Mouse (Mus musculus) ovary, postnatal 36 days (tissue): ENCODE data around the gene Nkain4.

Experiments used
- DNase-seq: peaks from one replicate; pipeline ENCODE4 v3.0.0; 2022; ENCODE audit warnings: low spot score, mixed read lengths

The Nkain4 gene

GRCm38 (mm10) chr2:180954061-180955047 lies at the start of gene Nkain4:
Gene Nkain4 (minus strand): TSS chr2:180954699.
- peak; percentile 31 for DNase-seq

- DNase-seq = no peak
Observed at GRCm38 (mm10) chr2:180996905-180997304, 42.4 kb upstream of the Nkain4 start.

- DNase-seq = no peak
Observed at GRCm38 (mm10) chr2:180996436-180996835, 41.9 kb upstream of the Nkain4 start.

GRCm38 (mm10) chr2:180995457-180995856 lies 41.0 kb upstream of the Nkain4 start:
- no peak for DNase-seq

- DNase-seq = no peak
Observed at GRCm38 (mm10) chr2:180994360-180994759, 39.9 kb upstream of the Nkain4 start.

GRCm38 (mm10) chr2:180990347-180990746 lies 35.8 kb upstream of the Nkain4 start:
- no peak for DNase-seq

GRCm38 (mm10) chr2:180988948-180989347 lies 34.4 kb upstream of the Nkain4 start:
- no peak for DNase-seq

- DNase-seq = no peak
Observed at GRCm38 (mm10) chr2:180988347-180988913, 33.9 kb upstream of the Nkain4 start.

- DNase-seq = no peak
Observed at GRCm38 (mm10) chr2:180987432-180988030, 33.0 kb upstream of the Nkain4 start.

GRCm38 (mm10) chr2:180987001-180987400 lies 32.5 kb upstream of the Nkain4 start:
- DNase-seq = no peak

GRCm38 (mm10) chr2:180986449-180986848 lies 31.9 kb upstream of the Nkain4 start, which contains the start of gene Col20a1:
Gene Col20a1 (plus strand): TSS chr2:180986535.
- no peak for DNase-seq

- no peak for DNase-seq
Observed at GRCm38 (mm10) chr2:180985635-180986034, 31.1 kb upstream of the Nkain4 start.

GRCm38 (mm10) chr2:180981133-180981532 lies 26.6 kb upstream of the Nkain4 start:
- DNase-seq = no peak

GRCm38 (mm10) chr2:180967010-180967763 lies 12.7 kb upstream of the Nkain4 start, which contains the start of gene Arfgap1:
Gene Arfgap1 (plus strand): TSS chr2:180967225.
- peak; percentile 91 for DNase-seq

- DNase-seq = no peak
Observed at GRCm38 (mm10) chr2:180966092-180966882, 11.8 kb upstream of the Nkain4 start.

- DNase-seq = peak; percentile 73
Observed at GRCm38 (mm10) chr2:180963956-180964355, 9.5 kb upstream of the Nkain4 start.

- no peak for DNase-seq
Observed at GRCm38 (mm10) chr2:180962616-180963308, 8.3 kb upstream of the Nkain4 start.

- no peak for DNase-seq
Observed at GRCm38 (mm10) chr2:180960187-180960586, 5.7 kb upstream of the Nkain4 start.

GRCm38 (mm10) chr2:180959605-180960004 lies 5.1 kb upstream of the Nkain4 start:
- DNase-seq = no peak

- DNase-seq = no peak
Observed at GRCm38 (mm10) chr2:180953638-180954037, 861 bp downstream of the Nkain4 start.
